Mouse (Mus musculus) lung, adult 18-20 months (tissue): ENCODE measurements around the gene Igf1r.
A peak's percentile ranks its signal among the peaks of the same experiment; 100 is the strongest.
"Not testable (repeated sequence)": the region's sequence is repeated elsewhere in the genome, so short reads cannot be mapped to it uniquely, and the experiment has no call there.

Source experiments
- DNase-seq, 2 experiments: peaks; one replicate each; pipeline ENCODE4 v3.0.0; 2022; ENCODE audit warnings: mixed read lengths in 2 of 2

Igf1r gene

DNA sequence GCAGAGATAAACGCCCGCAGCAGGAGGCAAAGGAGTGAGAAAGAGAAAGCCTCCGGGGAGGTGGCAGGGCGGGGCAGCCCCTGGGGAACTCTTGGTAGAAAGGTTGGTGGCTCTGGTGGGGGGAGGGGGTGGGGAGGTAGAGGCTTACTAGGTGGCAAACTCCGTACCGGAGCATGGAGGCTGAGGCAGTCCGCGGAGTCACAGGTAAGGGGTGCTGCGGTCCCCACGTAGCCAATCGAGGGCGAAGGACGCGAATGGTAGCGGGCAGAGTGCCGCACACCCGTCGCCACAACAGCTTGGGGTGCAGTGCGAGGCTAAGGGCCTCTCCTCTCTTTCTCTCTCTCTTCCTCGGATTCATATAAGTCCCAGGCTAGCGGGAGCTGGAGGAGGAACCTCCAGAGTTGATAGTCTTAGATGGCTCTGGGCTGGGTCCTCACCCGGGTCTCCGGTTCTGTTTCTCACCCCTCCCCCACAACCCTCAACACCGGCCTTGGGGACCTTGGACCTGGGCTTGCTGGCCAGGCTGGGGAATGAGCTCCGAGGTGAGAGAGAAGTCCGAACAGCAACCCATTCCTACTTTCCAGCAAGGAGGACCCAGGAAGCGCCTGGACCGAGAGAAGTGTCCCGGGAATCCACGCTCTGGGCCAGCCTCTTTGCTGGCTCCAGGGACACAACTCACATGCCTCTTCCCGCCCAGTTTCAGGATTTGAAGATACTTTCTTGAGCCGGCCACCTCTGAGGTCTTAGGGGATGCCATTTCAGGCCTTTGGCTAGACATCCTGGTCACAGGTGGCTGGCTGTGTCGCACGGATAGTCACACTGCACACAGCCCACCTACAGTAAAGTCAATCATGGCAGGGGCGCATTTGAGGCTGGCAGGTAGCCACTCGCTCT is 323.5 kb downstream of the Igf1r start:
- peak in 1 of 2 experiments; percentile 10 for DNase-seq

- DNase-seq = no peak
Measured at GRCm38 (mm10) chr7:68277054-68277896, 324.6 kb downstream of the Igf1r start.

DNA sequence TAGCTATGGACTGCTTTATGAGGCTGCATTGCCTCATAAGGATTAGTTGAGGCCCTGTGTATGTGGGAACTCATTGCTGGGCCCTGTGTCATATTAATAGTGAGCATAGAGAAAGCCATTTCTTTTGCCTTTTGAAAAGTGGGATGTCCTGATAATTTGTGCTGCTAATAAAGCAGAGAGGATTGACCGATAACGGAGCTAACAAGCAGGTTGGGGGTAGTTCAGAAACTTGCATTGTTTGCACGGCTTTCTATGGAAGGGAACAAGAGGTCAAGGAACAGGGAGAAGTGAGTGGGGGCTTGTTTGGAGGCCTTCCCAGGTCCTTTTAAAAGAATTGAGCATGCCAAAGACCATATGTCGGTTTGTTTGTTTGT is 325.3 kb downstream of the Igf1r start:
- no peak for DNase-seq

GRCm38 (mm10) chr7:68278385-68278784 is 325.8 kb downstream of the Igf1r start:
- DNase-seq = no peak

- DNase-seq = no peak
Measured at GRCm38 (mm10) chr7:68278908-68279307, 326.3 kb downstream of the Igf1r start.

DNA sequence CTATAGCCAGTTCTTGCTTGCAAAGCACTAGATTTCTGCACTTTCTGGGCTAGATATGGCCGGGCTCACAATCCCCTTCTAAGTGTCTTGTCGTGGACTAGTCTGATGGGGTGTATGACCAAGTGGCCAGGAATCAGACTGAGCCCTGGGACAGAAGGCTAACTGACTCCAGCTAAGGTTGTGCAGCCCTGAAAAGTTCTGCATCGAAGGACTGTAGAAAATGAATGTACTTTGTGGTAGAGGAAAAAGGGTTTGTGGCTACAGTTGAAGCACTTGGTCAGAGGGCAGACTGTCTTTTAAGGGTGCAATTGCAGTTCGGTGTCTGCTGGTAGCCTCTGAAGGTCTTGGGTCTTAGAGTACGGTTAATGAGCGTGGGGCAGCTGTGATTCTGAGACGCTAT is 326.9 kb downstream of the Igf1r start:
- no peak for DNase-seq

DNA sequence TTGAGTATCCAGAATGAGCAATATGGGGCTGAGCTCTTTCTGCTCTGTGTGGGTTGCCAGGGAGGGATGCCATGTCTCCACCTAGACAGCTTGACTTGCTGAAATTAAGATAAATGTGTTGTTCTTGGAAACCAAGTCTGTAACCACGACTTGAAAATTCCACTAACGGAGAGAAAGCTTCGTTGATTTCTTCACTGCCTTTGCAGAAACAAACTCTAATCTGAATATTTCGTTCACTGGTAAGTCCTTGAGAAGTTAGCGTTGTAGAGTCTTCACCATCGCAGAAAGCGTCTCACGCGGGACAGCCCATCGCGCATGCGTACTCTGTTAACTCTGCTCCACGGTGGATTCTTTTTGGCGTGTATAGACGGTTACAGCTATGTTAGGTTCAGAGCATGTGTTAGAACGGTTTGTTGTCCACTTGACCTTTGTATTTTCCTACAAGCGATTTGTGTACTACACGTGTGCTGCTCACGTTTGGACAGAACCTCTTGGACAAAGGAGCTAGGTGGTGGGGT is 327.8 kb downstream of the Igf1r start:
- DNase-seq = no peak

DNA sequence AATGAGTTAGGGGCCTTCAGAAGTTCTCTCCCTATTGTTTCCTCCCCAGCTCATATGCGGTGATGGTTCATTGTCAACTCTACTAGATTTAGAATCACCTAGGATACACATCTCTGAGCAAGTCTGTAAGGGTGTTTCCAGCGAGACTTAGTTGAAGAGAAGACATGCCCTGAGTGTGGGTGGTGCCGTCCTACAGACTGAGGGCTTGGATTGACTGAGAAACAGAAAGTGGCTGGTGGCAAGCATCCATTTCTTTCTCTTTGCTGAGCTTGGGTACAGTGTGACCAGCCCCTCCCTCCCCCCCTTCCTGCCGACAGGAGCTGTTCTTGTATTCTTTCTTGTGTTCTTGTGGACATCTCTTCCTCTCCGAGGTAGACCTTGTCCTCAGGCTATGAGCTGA is 328.7 kb downstream of the Igf1r start:
- DNase-seq = no peak

DNA sequence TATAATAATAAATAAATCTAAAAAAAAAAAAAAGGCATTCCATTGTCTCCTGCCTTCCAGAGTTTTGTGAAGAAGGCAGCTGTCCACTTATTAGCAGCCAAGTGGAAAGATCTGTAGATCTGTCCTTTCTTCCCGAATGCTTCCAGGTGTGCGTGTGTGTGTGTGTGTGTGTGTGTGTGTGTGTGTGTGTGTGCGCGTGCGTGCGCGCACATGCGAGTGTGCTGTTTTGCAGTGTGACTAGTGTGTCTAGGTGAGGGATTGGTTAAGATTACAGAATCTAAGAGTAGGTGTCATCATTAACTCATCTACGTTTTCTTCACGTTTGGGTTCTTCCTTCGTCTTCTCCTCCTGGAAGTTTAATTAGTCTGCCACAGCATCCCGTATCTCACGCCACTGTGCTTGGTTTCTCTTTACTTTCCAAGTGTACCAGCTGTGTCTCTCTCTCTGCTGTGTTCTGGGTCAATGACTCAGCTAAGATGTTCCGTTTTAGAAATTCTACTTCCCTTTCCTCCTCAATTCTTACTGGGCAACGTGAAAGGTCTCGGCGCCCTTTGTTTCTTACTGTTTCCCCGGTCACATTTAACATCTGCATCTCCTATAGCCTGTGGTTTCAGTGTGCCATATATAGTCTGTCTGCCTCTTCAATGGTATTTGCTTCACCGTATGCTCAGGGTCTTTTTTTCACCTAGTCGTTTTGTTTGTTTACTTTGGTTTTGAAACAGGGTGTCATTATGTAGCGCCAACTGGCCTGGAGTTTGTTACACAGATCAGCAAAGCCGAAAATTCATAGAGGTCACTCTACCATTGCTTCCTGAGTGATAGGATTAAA is 329.9 kb downstream of the Igf1r start:
- no peak for DNase-seq

- not testable (repeated sequence) for DNase-seq
Measured at GRCm38 (mm10) chr7:68283133-68283520, 330.5 kb downstream of the Igf1r start.
